Mouse (Mus musculus) limb, embryonic 12.5 days (tissue): ENCODE results near the gene Hoxd13. TPM values are rescaled to one million over a fixed set of nuclear protein-coding genes. Genes with fewer than 3 reads are reported as not detected.

Experiments
- ATAC-seq: fragments of 200-750 bp; cut with Nextera tagmentation; 2 replicates; pipeline ENCODE4 v1.8.0; 2017; ENCODE audit warnings: low read depth, moderate TSS enrichment; ENCODE audit not compliant: insufficient number of reproducible peaks, insufficient read depth, low FRiP score, low TSS enrichment
- H3K27ac ChIP-seq: fragments of 300-500 bp; sonication (generic); 2 replicates; pipeline ENCODE4 v1.5.1; 2016; ENCODE audit warnings: mild to moderate bottlenecking, moderate library complexity
- H3K27me3 ChIP-seq: fragments of 300-500 bp; sonication (generic); 2 replicates; pipeline ENCODE4 v1.6.1; 2016; ENCODE audit warnings: mild to moderate bottlenecking, moderate library complexity
- H3K36me3 ChIP-seq: fragments of 300-500 bp; sonication (generic); 2 replicates; pipeline ENCODE4 v1.6.1; 2016; ENCODE audit warnings: mild to moderate bottlenecking, moderate library complexity
- H3K4me1 ChIP-seq: fragments of 300-500 bp; sonication (generic); replicated peaks from 2 replicates; pipeline ENCODE4 v1.6.1; 2016
- H3K4me2 ChIP-seq: fragments of 300-500 bp; sonication (generic); 2 replicates; pipeline ENCODE4 v1.6.1; 2016; ENCODE audit warnings: mild to moderate bottlenecking, moderate library complexity
- H3K4me3 ChIP-seq: fragments of 300-500 bp; sonication (generic); replicated peaks from 2 replicates; pipeline ENCODE4 v1.5.1; 2016; ENCODE audit warnings: mild to moderate bottlenecking
- H3K9ac ChIP-seq: fragments of 300-500 bp; sonication (generic); replicated peaks from 2 replicates; pipeline ENCODE4 v1.6.1; 2016; ENCODE audit warnings: mild to moderate bottlenecking, moderate library complexity
- H3K9me3 ChIP-seq: fragments of 300-500 bp; sonication (generic); 2 replicates; pipeline ENCODE4 v1.6.1; 2016; ENCODE audit warnings: mild to moderate bottlenecking, moderate library complexity
- WGBS: fragments of 180-500 bp; shearing (Covaris S2); methylation state at CpG from one replicate; pipeline ENCODE4 v1.1.7; 2016; 5-methylcytosine and 5-hydroxymethylcytosine counted together
- polyA plus RNA-seq: library from polyadenylated mRNA; unstranded; fragments of >200 nt; fragmentation: Nextera tagmentation; extraction: Ambion mirVana; gene quantifications from 2 replicates; pipeline ENCODE4 v1.2.1, GENCODE M21; 2016

Gene Hoxd13
- polyA plus RNA-seq, 1 experiment from 2014 or later = 88.0 TPM

GRCm38 (mm10) chr2:74689574-74690337 lies 21.6 kb downstream of the Hoxd13 start:
- peak overlapping the region; percentile 92 for H3K4me2 ChIP-seq
- 1% methylated on average over 24 of the region's 24 CpGs for WGBS
- H3K27me3 ChIP-seq = peaks cover 39% of the 10 kb centered on the region; the same call in 1 of the 2 replicates

DNA sequence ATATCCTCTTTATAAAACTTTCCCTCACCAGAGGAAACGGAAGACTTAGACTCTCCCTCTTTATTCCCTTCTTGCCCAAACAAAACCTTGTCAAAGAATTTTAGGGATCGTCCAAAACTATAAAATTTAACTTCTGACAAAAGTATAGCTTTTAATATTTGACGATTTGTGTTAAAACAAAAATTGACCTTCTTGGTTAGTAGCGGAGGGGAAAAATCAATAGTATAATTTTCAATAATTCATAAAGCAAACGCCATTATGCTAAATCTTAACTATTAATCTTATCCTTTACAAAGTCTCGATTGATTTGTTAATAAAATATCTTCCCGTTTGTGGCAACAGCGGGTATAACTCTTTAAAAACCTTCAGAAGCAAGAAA lies 22.2 kb downstream of the Hoxd13 start:
- peaks cover 41% of the 10 kb centered on the region for H3K27me3 ChIP-seq
- H3K36me3 ChIP-seq = peaks cover 26% of the 10 kb centered on the region
- H3K9ac ChIP-seq = peak overlapping the region; percentile 96
- no peaks in the 10 kb centered on the region for H3K9me3 ChIP-seq
- ATAC-seq = no peak
- peaks cover 45% of the 10 kb centered on the region for H3K4me1 ChIP-seq
- H3K4me3 ChIP-seq = peak overlapping the region; percentile 66
- 5% methylated on average over 8 of the region's 8 CpGs for WGBS
- H3K4me2 ChIP-seq = peak overlapping the region; percentile 92
- H3K27ac ChIP-seq = peak overlapping the region; percentile 92

More at GRCm38 (mm10) chr2:74689574-74690337, 21.6 kb downstream of the Hoxd13 start:
- Histone ChIP-seq H3K36me3 (peaks cover 21% of the 10 kb centered on the region; the same call in 1 of the 2 replicates), H3K9me3 (no peaks in the 10 kb centered on the region), H3K9ac (peak overlapping the region; percentile 96), H3K4me1 (peaks cover 39% of the 10 kb centered on the region), H3K4me3 (peak overlapping the region; percentile 58), H3K27ac (peak overlapping the region; percentile 92)
- ATAC-seq = no peak

GRCm38 (mm10) chr2:74691022-74691951 lies 23.2 kb downstream of the Hoxd13 start, which contains the start of gene Hoxd10:
Hoxd10 (plus strand) TSS chr2:74691924.
- Histone ChIP-seq H3K4me3 (peak within 1 kb of the TSS; percentile 66), H3K4me2 (peak within 1 kb of the TSS; percentile 92), H3K9me3 (no peaks in the 10 kb centered on the region), H3K27ac (peak within 1 kb of the TSS; percentile 96), H3K36me3 (peaks cover 32% of the 10 kb centered on the region), H3K9ac (peak within 1 kb of the TSS; percentile 93), H3K4me1 (peaks cover 54% of the 10 kb centered on the region), H3K27me3 (peaks cover 50% of the 10 kb centered on the region)
- peak; percentile 74 for ATAC-seq
- WGBS = under 1% methylated on average over 56 of the region's 56 CpGs

DNA sequence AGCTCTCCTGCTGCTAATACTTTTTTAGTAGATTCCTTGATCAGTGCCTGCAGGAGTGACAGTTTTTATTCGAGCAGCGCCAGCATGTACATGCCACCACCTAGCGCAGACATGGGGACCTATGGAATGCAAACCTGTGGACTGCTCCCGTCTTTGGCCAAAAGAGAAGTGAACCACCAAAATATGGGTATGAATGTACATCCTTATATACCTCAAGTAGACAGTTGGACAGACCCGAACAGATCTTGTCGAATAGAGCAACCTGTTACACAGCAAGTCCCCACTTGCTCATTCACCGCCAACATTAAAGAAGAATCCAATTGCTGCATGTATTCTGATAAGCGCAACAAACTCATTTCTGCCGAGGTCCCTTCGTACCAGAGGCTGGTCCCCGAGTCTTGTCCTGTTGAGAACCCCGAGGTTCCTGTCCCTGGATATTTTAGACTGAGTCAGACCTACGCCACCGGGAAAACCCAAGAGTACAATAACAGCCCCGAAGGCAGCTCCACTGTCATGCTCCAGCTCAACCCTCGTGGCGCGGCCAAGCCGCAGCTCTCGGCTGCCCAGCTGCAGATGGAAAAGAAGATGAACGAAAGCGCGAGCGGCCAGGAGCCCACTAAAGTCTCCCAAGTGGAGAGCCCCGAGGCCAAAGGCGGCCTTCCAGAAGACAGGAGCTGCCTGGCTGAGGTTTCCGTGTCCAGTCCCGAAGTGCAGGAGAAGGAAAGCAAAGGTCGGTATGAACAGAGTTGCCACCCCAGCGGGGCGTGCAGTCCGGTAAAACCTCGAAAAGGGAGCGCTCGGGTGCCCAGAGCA lies 24.1 kb downstream of the Hoxd13 start:
- Histone ChIP-seq H3K4me3 (peak overlapping the region; percentile 66), H3K27me3 (peaks cover 57% of the 10 kb centered on the region), H3K36me3 (peaks cover 31% of the 10 kb centered on the region), H3K27ac (peak overlapping the region; percentile 96), H3K4me1 (peaks cover 58% of the 10 kb centered on the region), H3K9ac (peak overlapping the region; percentile 93), H3K9me3 (no peaks in the 10 kb centered on the region), H3K4me2 (peak overlapping the region; percentile 92)
- WGBS = 2% methylated on average over 35 of the region's 35 CpGs
- ATAC-seq = no peak

DNA sequence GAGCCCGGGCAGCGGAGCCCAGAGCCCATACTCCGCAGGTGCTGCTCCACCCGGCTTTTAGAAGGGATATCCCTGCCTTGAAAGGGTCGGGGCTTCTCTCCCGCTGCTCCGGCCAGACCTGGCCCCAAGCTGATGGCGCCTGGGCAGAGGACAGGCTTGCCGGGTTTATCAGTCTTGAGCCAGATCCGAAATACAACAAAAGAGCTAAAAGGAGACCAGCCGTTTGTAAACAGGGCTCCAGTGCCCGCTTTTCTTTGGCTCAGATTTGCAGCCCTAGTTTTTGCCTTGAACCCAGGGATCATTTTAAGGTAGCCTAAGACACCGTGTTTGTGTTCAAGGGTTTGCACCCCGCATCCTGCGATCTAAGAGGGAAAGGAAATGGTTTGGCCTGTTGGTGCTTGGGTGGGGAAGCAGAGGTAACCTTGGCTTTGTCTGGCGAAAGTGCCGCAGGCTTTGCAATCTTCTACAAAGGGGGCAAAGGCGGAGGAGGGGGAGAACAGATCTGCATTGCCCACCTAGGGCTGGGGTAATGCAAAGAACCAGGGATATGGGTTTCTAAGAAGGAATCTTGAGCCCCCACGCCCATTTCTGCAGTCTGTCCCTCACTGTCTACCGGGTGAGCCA lies 24.8 kb downstream of the Hoxd13 start:
- Histone ChIP-seq H3K27me3 (peaks cover 53% of the 10 kb centered on the region), H3K36me3 (peaks cover 24% of the 10 kb centered on the region), H3K27ac (peak overlapping the region; percentile 96), H3K4me2 (peak overlapping the region; percentile 92), H3K4me3 (peak overlapping the region; percentile 66), H3K9me3 (no peaks in the 10 kb centered on the region), H3K4me1 (peaks cover 60% of the 10 kb centered on the region), H3K9ac (peak overlapping the region; percentile 93)
- WGBS = 2% methylated on average over 20 of the region's 20 CpGs
- ATAC-seq = no peak

GRCm38 (mm10) chr2:74693432-74693827 lies 25.3 kb downstream of the Hoxd13 start:
- H3K9ac ChIP-seq = peak overlapping the region; percentile 93
- peaks cover 51% of the 10 kb centered on the region for H3K27me3 ChIP-seq
- H3K36me3 ChIP-seq = peaks cover 22% of the 10 kb centered on the region
- peak overlapping the region; percentile 66 for H3K4me3 ChIP-seq
- H3K4me2 ChIP-seq = peak overlapping the region; percentile 92
- peak overlapping the region; percentile 96 for H3K27ac ChIP-seq
- 8% methylated on average over 4 of the region's 4 CpGs for WGBS
- H3K4me1 ChIP-seq = peaks cover 63% of the 10 kb centered on the region
- ATAC-seq = no peak
- H3K9me3 ChIP-seq = no peaks in the 10 kb centered on the region

GRCm38 (mm10) chr2:74694066-74694465 lies 26.0 kb downstream of the Hoxd13 start:
- ATAC-seq = no peak
- peaks cover 68% of the 10 kb centered on the region for H3K4me1 ChIP-seq
- H3K4me2 ChIP-seq = peak overlapping the region; percentile 92
- peaks cover 49% of the 10 kb centered on the region for H3K27me3 ChIP-seq
- peak overlapping the region; percentile 96 for H3K27ac ChIP-seq
- no peaks in the 10 kb centered on the region for H3K9me3 ChIP-seq
- H3K9ac ChIP-seq = peak overlapping the region; percentile 93
- H3K4me3 ChIP-seq = peak overlapping the region; percentile 66
- WGBS = 4% methylated on average over 16 of the region's 16 CpGs
- peaks cover 22% of the 10 kb centered on the region for H3K36me3 ChIP-seq

DNA sequence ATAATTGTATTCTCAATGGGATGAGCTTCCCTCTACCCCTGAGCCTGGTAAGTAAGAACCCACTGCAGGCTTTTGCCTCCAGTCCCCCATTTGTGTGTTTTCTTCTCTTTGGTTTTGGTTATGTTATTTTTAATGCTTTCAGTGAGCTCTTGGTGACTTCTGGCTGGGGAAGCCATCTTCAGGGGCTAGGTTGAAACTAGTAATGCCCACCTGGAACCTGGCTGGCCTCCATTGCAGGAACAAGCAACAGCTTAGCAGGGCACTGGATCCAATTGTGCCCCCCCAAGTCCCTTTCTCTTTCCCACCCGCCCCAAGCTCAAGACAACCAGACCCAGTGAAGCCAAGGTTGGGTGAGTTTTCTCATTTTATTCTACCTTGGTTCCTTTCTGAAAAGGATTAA lies 27.3 kb downstream of the Hoxd13 start:
- Histone ChIP-seq H3K36me3 (peaks cover 22% of the 10 kb centered on the region), H3K4me3 (peak overlapping the region; percentile 66), H3K9me3 (no peaks in the 10 kb centered on the region), H3K27ac (peak overlapping the region; percentile 97; the same call in 1 of the 2 replicates), H3K4me1 (peaks cover 74% of the 10 kb centered on the region), H3K4me2 (peak overlapping the region; percentile 92), H3K9ac (peak overlapping the region; percentile 93), H3K27me3 (peaks cover 59% of the 10 kb centered on the region)
- WGBS = 11% methylated on average over 1 of the region's 1 CpGs
- no peak for ATAC-seq

- Histone ChIP-seq H3K4me3 (peak overlapping the region; percentile 66), H3K9me3 (no peaks in the 10 kb centered on the region), H3K36me3 (peaks cover 22% of the 10 kb centered on the region), H3K27ac (peak overlapping the region; percentile 97), H3K4me2 (peak overlapping the region; percentile 92), H3K4me1 (peaks cover 79% of the 10 kb centered on the region), H3K9ac (peak overlapping the region; percentile 93), H3K27me3 (peaks cover 64% of the 10 kb centered on the region)
- WGBS = 2% methylated on average over 7 of the region's 7 CpGs
- no peak for ATAC-seq
Observed at GRCm38 (mm10) chr2:74695813-74696430, 27.8 kb downstream of the Hoxd13 start.
